Mouse (Mus musculus): ENCODE results near the gene Tbc1d2. TPM values are rescaled to one million over a fixed set of nuclear protein-coding genes. Genes with fewer than 3 reads are reported as not detected.
A peak's percentile ranks its signal among the peaks of the same experiment; 100 is the strongest.

The Tbc1d2 gene
- total and polyA plus RNA-seq, 2 experiments from 2014 or later = 0.93 to 6.2 TPM

GRCm38 (mm10) chr4:46688213-46688832 is 38.3 kb upstream of the Tbc1d2 start:
- H3K9me3 ChIP-seq (replicated peaks; ENCODE audit: control insufficient read depth, low read length) = no peaks in the 10 kb centered on the region
- ATAC-seq (ENCODE audit: insufficient read depth, low read depth) (no peak), DNase-seq (ENCODE audit: low spot score) (no peak)
- H3K4me3 ChIP-seq (ENCODE audit: low read depth, low read length) = no peak overlapping the region
- 0 out of 2 replicates have a peak, but pooled peaks cover 19% of the 10 kb centered on the region for H3K27me3 ChIP-seq (ENCODE audit: control insufficient read depth, insufficient read depth, low read length)
- no peak overlapping the region for H3K9ac ChIP-seq (replicated peaks; ENCODE audit: low read depth, low read length)
- no peaks in the 10 kb centered on the region for H3K36me3 ChIP-seq (replicated peaks; ENCODE audit: control insufficient read depth, insufficient read depth, low read length)
- H3K27ac ChIP-seq (ENCODE audit: low read depth) = no peak overlapping the region
- H3K4me1 ChIP-seq (ENCODE audit: control insufficient read depth, insufficient read depth) = no peaks in the 10 kb centered on the region
- H3K4me2 ChIP-seq (ENCODE audit: low read depth, low read length) = no peak overlapping the region
- 71% methylated on average over 14 of the region's 14 CpGs for WGBS
- TF ChIP-seq CTCF (IDR thresholded peaks at IDR 0.05; ENCODE audit: low read depth) = no peak
- no peak for TF ChIP-seq EP300 (IDR thresholded peaks at IDR 0.05; ENCODE audit: low read depth)

DNA sequence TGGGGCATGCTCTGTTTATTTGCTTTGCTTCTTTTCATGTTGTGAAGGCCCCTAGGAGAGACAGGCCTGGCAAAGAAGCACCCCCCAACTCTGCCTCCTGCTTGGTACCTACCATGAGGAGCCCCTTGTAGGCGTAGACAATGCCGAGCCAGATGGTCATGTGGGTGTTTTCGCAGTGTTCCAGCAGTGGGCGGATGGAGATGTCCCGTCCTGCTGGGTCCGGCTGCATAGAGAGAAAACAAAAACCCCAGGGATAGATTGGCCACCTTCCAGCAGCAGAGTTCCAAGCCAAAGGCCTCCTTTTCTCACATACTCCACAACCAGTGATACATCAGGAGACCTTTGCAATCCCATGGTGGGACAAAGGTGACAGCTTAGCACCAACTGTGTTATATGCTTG is 34.2 kb upstream of the Tbc1d2 start:
- H3K4me2 ChIP-seq (ENCODE audit: low read depth, low read length) = no peak overlapping the region
- H3K9me3 ChIP-seq (replicated peaks; ENCODE audit: control insufficient read depth, low read length) = no peaks in the 10 kb centered on the region
- H3K9ac ChIP-seq (replicated peaks; ENCODE audit: low read depth, low read length) = no peak overlapping the region
- DNase-seq (ENCODE audit: low spot score) (no peak), ATAC-seq (ENCODE audit: insufficient read depth, low read depth) (no peak; the same call in 1 of the 2 replicates)
- TF ChIP-seq EP300 (IDR thresholded peaks at IDR 0.05; ENCODE audit: low read depth) = no peak
- no peak for TF ChIP-seq CTCF (IDR thresholded peaks at IDR 0.05; ENCODE audit: low read depth)
- WGBS = 31% methylated on average over 6 of the region's 6 CpGs
- no peaks in the 10 kb centered on the region for H3K36me3 ChIP-seq (replicated peaks; ENCODE audit: control insufficient read depth, insufficient read depth, low read length)
- no peak overlapping the region for H3K27ac ChIP-seq (ENCODE audit: low read depth)
- 0 out of 2 replicates have a peak, but pooled peaks cover 13% of the 10 kb centered on the region for H3K27me3 ChIP-seq (ENCODE audit: control insufficient read depth, insufficient read depth, low read length)
- no peaks in the 10 kb centered on the region for H3K4me1 ChIP-seq (ENCODE audit: control insufficient read depth, insufficient read depth)
- H3K4me3 ChIP-seq (ENCODE audit: low read depth, low read length) = no peak overlapping the region

GRCm38 (mm10) chr4:46676646-46677045 is 26.6 kb upstream of the Tbc1d2 start:
- Histone ChIP-seq H3K9ac (replicated peaks; ENCODE audit: low read depth, low read length) (no peak overlapping the region), H3K4me1 (ENCODE audit: control insufficient read depth, insufficient read depth) (no peaks in the 10 kb centered on the region), H3K4me3 (ENCODE audit: low read depth, low read length) (no peak overlapping the region), H3K27ac (ENCODE audit: low read depth) (no peak overlapping the region), H3K36me3 (replicated peaks; ENCODE audit: control insufficient read depth, insufficient read depth, low read length) (no peaks in the 10 kb centered on the region), H3K27me3 (ENCODE audit: control insufficient read depth, insufficient read depth, low read length) (no peaks in the 10 kb centered on the region), H3K9me3 (replicated peaks; ENCODE audit: control insufficient read depth, low read length) (no peaks in the 10 kb centered on the region), H3K4me2 (ENCODE audit: low read depth, low read length) (no peak overlapping the region)
- DNase-seq (ENCODE audit: low spot score) (no peak), ATAC-seq (ENCODE audit: insufficient read depth, low read depth) (no peak)
- 58% methylated on average over 3 of the region's 3 CpGs for WGBS
- TF ChIP-seq CTCF (IDR thresholded peaks at IDR 0.05; ENCODE audit: low read depth) (no peak), EP300 (IDR thresholded peaks at IDR 0.05; ENCODE audit: low read depth) (no peak)

DNA sequence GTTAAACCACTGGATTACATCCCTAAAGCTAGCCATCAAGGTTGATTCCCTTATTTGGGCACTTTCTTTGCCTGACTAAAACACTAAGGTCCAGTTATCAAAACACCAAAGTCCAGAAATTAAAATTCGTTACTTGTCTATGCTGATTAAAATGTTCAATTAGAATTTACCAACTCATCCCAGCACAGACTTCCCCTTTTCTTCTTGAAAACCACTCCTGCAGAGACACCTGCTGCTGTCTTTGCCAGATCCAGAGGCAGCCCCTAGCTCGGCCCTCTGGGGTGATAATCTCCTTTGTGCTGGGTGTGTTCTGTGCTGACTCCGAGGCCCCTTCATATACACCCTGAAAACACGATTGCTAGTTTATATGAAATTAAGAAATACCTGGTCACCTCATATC is 26.0 kb upstream of the Tbc1d2 start:
- no peak for TF ChIP-seq CTCF (IDR thresholded peaks at IDR 0.05; ENCODE audit: low read depth)
- no peak for TF ChIP-seq EP300 (IDR thresholded peaks at IDR 0.05; ENCODE audit: low read depth)
- no peak for DNase-seq (ENCODE audit: low spot score)
- Histone ChIP-seq H3K27ac (ENCODE audit: low read depth) (no peak overlapping the region), H3K4me2 (ENCODE audit: low read depth, low read length) (no peak overlapping the region), H3K27me3 (ENCODE audit: control insufficient read depth, insufficient read depth, low read length) (no peaks in the 10 kb centered on the region), H3K9ac (replicated peaks; ENCODE audit: low read depth, low read length) (no peak overlapping the region), H3K4me1 (ENCODE audit: control insufficient read depth, insufficient read depth) (no peaks in the 10 kb centered on the region), H3K4me3 (ENCODE audit: low read depth, low read length) (no peak overlapping the region), H3K36me3 (replicated peaks; ENCODE audit: control insufficient read depth, insufficient read depth, low read length) (no peaks in the 10 kb centered on the region), H3K9me3 (replicated peaks; ENCODE audit: control insufficient read depth, low read length) (no peaks in the 10 kb centered on the region)
- ATAC-seq (ENCODE audit: insufficient read depth, low read depth) = no peak
- 39% methylated on average over 4 of the region's 4 CpGs for WGBS

DNA sequence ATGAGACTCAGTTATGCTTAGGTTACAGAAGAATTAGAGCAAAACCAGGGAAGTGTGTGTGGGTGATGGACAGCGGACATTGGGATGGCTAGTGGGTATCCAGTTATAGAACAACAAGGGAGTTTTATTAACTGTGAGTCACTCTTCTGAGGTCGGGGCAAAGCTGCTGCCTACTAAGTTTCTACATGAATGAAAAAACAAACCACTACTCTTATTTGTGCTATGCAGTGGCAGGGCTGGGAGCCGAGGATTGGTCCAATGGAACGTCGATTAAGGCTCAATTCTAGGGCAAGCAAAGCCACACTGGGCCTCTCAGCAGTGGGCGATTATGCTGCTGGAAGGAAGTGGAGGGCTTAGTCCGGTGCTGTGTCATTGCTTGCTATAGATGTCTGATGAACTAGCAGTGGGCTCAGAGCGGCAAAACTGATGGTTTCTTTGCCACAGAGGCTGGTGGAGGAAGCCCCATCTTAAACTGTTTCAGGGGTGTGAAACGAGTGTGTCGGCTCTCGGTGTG is 25.3 kb upstream of the Tbc1d2 start:
- Histone ChIP-seq H3K9me3 (replicated peaks; ENCODE audit: control insufficient read depth, low read length) (no peaks in the 10 kb centered on the region), H3K4me3 (ENCODE audit: low read depth, low read length) (no peak overlapping the region), H3K4me1 (ENCODE audit: control insufficient read depth, insufficient read depth) (no peaks in the 10 kb centered on the region), H3K27me3 (ENCODE audit: control insufficient read depth, insufficient read depth, low read length) (no peaks in the 10 kb centered on the region), H3K9ac (replicated peaks; ENCODE audit: low read depth, low read length) (no peak overlapping the region), H3K4me2 (ENCODE audit: low read depth, low read length) (no peak overlapping the region), H3K36me3 (replicated peaks; ENCODE audit: control insufficient read depth, insufficient read depth, low read length) (no peaks in the 10 kb centered on the region), H3K27ac (ENCODE audit: low read depth) (no peak overlapping the region)
- no peak for TF ChIP-seq CTCF (IDR thresholded peaks at IDR 0.05; ENCODE audit: low read depth)
- TF ChIP-seq EP300 (IDR thresholded peaks at IDR 0.05; ENCODE audit: low read depth) = no peak
- no peak for ATAC-seq (ENCODE audit: insufficient read depth, low read depth)
- WGBS = 73% methylated on average over 11 of the region's 11 CpGs
- DNase-seq (ENCODE audit: low spot score) = no peak

DNA sequence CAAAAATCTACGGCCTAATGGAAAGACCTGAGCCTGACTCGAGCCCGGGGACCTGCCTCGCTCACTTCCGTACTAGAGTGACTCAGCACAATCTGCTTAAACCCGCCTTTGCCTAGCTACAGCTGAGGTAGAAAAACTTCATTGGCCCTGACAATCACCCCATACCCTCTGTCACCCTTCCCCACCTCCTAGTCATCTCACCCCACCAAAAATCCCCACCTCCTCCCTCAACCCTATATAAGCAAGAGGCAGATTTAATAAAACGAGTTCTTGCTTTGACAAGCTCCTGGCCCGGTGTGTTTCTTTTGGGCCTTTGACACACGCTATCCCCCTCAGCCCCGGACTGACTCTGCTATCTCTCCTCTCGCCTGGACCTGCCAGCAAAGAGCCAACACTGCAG is 18.6 kb upstream of the Tbc1d2 start:
- 32% methylated on average over 11 of the region's 11 CpGs for WGBS
- Histone ChIP-seq H3K27me3 (ENCODE audit: control insufficient read depth, insufficient read depth, low read length) (no peaks in the 10 kb centered on the region), H3K9me3 (replicated peaks; ENCODE audit: control insufficient read depth, low read length) (no peaks in the 10 kb centered on the region), H3K27ac (ENCODE audit: low read depth) (peak overlapping the region; percentile 18), H3K4me1 (ENCODE audit: control insufficient read depth, insufficient read depth) (peaks cover 19% of the 10 kb centered on the region), H3K4me3 (ENCODE audit: low read depth, low read length) (no peak overlapping the region), H3K4me2 (ENCODE audit: low read depth, low read length) (no peak overlapping the region), H3K9ac (replicated peaks; ENCODE audit: low read depth, low read length) (no peak overlapping the region), H3K36me3 (replicated peaks; ENCODE audit: control insufficient read depth, insufficient read depth, low read length) (no peaks in the 10 kb centered on the region)
- peak; percentile 50 for ATAC-seq (ENCODE audit: insufficient read depth, low read depth)
- TF ChIP-seq CTCF (IDR thresholded peaks at IDR 0.05; ENCODE audit: low read depth) (no peak), EP300 (IDR thresholded peaks at IDR 0.05; ENCODE audit: low read depth) (no peak)
- peak; percentile 21 for DNase-seq (ENCODE audit: low spot score)
